Mouse (Mus musculus) small intestine, adult 10 weeks (tissue): Measurements from ENCODE around the gene Gm20890. TPM values are rescaled to one million over a fixed set of nuclear protein-coding genes. Genes with fewer than 3 reads are reported as not detected.

ENCODE experiments used
- polyA plus RNA-seq: library from polyadenylated mRNA; stranded (reverse); fragments of 350-450 nt; fragmentation: Illumina TruSeq; extraction: RNeasy Lipid Tissue Mini Kit (QIAGEN cat#74804); gene quantifications from one replicate; pipeline ENCODE4 v1.2.3, GENCODE M21; 2014; ENCODE audit warnings: low replicate concordance

The Gm20890 gene
- polyA plus RNA-seq, result not detected

GRCm38 (mm10) chrY:26776699-26777098 lies at the start of gene Gm20890:
Gene Gm20890 (minus strand): TSS chrY:26776799.

